Comparison of ENCODE assay signal across 8 mouse cellular contexts in the genomic region with DNA sequence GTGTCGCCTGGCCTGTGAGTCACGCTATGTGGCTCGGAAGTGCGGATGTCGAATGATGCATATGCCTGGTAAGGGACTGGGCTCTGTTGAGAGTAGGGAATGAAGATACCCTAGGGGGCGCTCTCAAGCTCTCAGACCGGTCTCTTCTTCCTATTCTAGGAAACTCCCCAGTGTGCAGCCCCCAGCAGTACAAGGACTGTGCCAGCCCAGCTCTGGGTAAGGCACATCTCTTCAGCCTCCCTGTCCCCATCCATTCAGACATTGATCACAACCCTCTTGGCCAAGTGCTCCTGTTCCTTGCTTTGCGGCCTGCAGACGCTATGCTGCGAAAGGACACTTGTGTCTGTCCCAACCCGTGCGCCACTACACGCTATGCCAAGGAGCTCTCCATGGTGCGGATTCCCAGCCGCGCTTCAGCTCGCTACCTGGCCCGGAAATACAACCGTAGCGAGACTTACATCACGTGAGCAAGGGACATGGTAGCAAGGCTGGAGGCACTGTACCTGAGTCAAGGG. TPM values are rescaled to one million over a fixed set of nuclear protein-coding genes. Genes with fewer than 3 reads are reported as not detected.
A peak's percentile ranks its signal among the peaks of the same experiment; 100 is the strongest.
DNase-seq lines count a peak whose midpoint lies in the region; ATAC-seq and TF ChIP-seq lines count a peak whose summit lies in the region.

No protein-coding gene starts in this region.

- H3K4me1 ChIP-seq in bone marrow, adult 2 months (ENCODE audit: control insufficient read depth, insufficient read depth, low read length) = no peaks in the 10 kb centered on the region; the same call in 1 of the 2 replicates
- peaks cover 19% of the 10 kb centered on the region for H3K4me1 ChIP-seq in embryonic facial prominence, embryonic 14.5 days (ENCODE audit: control insufficient read depth, insufficient read depth, low read length)
- peaks cover 13% of the 10 kb centered on the region for H3K4me1 ChIP-seq in heart, embryonic 12.5 days (replicated peaks)
- peaks cover 19% of the 10 kb centered on the region for H3K4me1 ChIP-seq in kidney, embryonic 14.5 days (ENCODE audit: control insufficient read depth, insufficient read depth, low read length)
- H3K4me1 ChIP-seq in limb, embryonic 14.5 days (ENCODE audit: control insufficient read depth, insufficient read depth, low read length) = peaks cover 12% of the 10 kb centered on the region
- H3K4me1 ChIP-seq in midbrain, embryonic 14.5 days (ENCODE audit: control insufficient read depth, insufficient read depth, low read length) = no peaks in the 10 kb centered on the region

- no peak overlapping the region for H3K4me3 ChIP-seq in bone marrow, adult 2 months (replicated peaks; ENCODE audit: control insufficient read depth, low read depth, low read length)
- no peak overlapping the region for H3K4me3 ChIP-seq in embryonic facial prominence, embryonic 14.5 days (ENCODE audit: low read depth, low read length)
- H3K4me3 ChIP-seq in heart, embryonic 12.5 days = no peak overlapping the region
- H3K4me3 ChIP-seq in kidney, embryonic 14.5 days (ENCODE audit: low read length) = no peak overlapping the region
- H3K4me3 ChIP-seq in limb, embryonic 14.5 days (replicated peaks; ENCODE audit: low read length) = no peak overlapping the region
- H3K4me3 ChIP-seq in midbrain, embryonic 14.5 days (replicated peaks; ENCODE audit: low read depth, low read length) = no peak overlapping the region

- DNase-seq in embryonic facial prominence, embryonic 14.5 days (ENCODE audit: low spot score) = peak; percentile 68
- DNase-seq in limb, embryonic 14.5 days (ENCODE audit: low spot score) = peak; percentile 71
- peak; percentile 82 for DNase-seq in midbrain, embryonic 14.5 days
- peak; percentile 29 to 73 for DNase-seq in spleen, postnatal 10 days (ENCODE audit: low spot score in 2 of 2)

- no peak for TF ChIP-seq POLR2A in bone marrow, adult 2 months (IDR thresholded peaks at IDR 0.05; ENCODE audit: borderline replicate concordance, control insufficient read depth, low read depth, low read length)
- no peak for TF ChIP-seq POLR2A in limb, embryonic 14.5 days (IDR thresholded peaks at IDR 0.05; ENCODE audit: borderline replicate concordance, extremely low read depth, insufficient read depth, insufficient read length)

- peaks cover 34% of the 10 kb centered on the region for H3K36me3 ChIP-seq in embryonic facial prominence, embryonic 14.5 days (ENCODE audit: control insufficient read depth, insufficient read depth, low read length)
- H3K36me3 ChIP-seq in heart, embryonic 12.5 days = peaks cover 21% of the 10 kb centered on the region
- peaks cover 24% of the 10 kb centered on the region for H3K36me3 ChIP-seq in kidney, embryonic 14.5 days (ENCODE audit: control insufficient read depth, insufficient read depth, low read length)
- H3K36me3 ChIP-seq in limb, embryonic 14.5 days (ENCODE audit: control insufficient read depth, insufficient read depth, low read length) = peaks cover 26% of the 10 kb centered on the region
- peaks cover 34% of the 10 kb centered on the region for H3K36me3 ChIP-seq in midbrain, embryonic 14.5 days (ENCODE audit: control insufficient read depth, insufficient read depth, low read length)

- H3K9me3 ChIP-seq in embryonic facial prominence, embryonic 14.5 days (ENCODE audit: control insufficient read depth, low read length) = no peaks in the 10 kb centered on the region
- H3K9me3 ChIP-seq in heart, embryonic 12.5 days (replicated peaks) = no peaks in the 10 kb centered on the region
- no peaks in the 10 kb centered on the region for H3K9me3 ChIP-seq in kidney, embryonic 14.5 days (ENCODE audit: control insufficient read depth, low read length)
- no peaks in the 10 kb centered on the region for H3K9me3 ChIP-seq in limb, embryonic 14.5 days (ENCODE audit: control insufficient read depth, low read length)
- no peaks in the 10 kb centered on the region for H3K9me3 ChIP-seq in midbrain, embryonic 14.5 days (ENCODE audit: control insufficient read depth, low read length)

- H3K27me3 ChIP-seq in embryonic facial prominence, embryonic 14.5 days (replicated peaks; ENCODE audit: control insufficient read depth, insufficient read depth, low read length) = no peaks in the 10 kb centered on the region
- H3K27me3 ChIP-seq in heart, embryonic 12.5 days (replicated peaks) = peaks cover 25% of the 10 kb centered on the region
- no peaks in the 10 kb centered on the region for H3K27me3 ChIP-seq in kidney, embryonic 14.5 days (ENCODE audit: control insufficient read depth, insufficient read depth, low read length)
- no peaks in the 10 kb centered on the region for H3K27me3 ChIP-seq in limb, embryonic 14.5 days (ENCODE audit: control insufficient read depth, insufficient read depth, low read length)
- H3K27me3 ChIP-seq in midbrain, embryonic 14.5 days (ENCODE audit: control insufficient read depth, insufficient read depth, low read length) = no peaks in the 10 kb centered on the region

- 9% methylated on average over 21 of the region's 21 CpGs for WGBS in bone marrow, adult 2 months
- 2% methylated on average over 21 of the region's 21 CpGs for WGBS in embryonic facial prominence, embryonic 14.5 days
- WGBS in heart, embryonic 12.5 days = 2% methylated on average over 21 of the region's 21 CpGs
- WGBS in kidney, embryonic 14.5 days = 3% methylated on average over 21 of the region's 21 CpGs
- 3% methylated on average over 21 of the region's 21 CpGs for WGBS in limb, embryonic 14.5 days
- 4% methylated on average over 21 of the region's 21 CpGs for WGBS in midbrain, embryonic 14.5 days

- peak; percentile 59 for TF ChIP-seq CTCF in bone marrow, adult 2 months (IDR thresholded peaks at IDR 0.05; ENCODE audit: control insufficient read depth, insufficient read depth, low read length)

- H3K9ac ChIP-seq in embryonic facial prominence, embryonic 14.5 days (ENCODE audit: low read depth, low read length) = no peak overlapping the region
- H3K9ac ChIP-seq in heart, embryonic 12.5 days = 0 out of 2 replicates have a peak overlapping the region, but pooled peaks have one; percentile 24
- no peak overlapping the region for H3K9ac ChIP-seq in kidney, embryonic 14.5 days (ENCODE audit: low read depth, low read length)
- no peak overlapping the region for H3K9ac ChIP-seq in limb, embryonic 14.5 days (ENCODE audit: low read depth, low read length, severe bottlenecking)
- 0 out of 2 replicates have a peak overlapping the region, but pooled peaks have one; percentile 24 for H3K9ac ChIP-seq in midbrain, embryonic 14.5 days (replicated peaks; ENCODE audit: low read length)

- peak; percentile 92 for ATAC-seq in CD4-positive, CD25-positive, alpha-beta regulatory T cell, adult 4 months
- ATAC-seq in embryonic facial prominence, embryonic 14.5 days (ENCODE audit: low read depth) = peak; percentile 48
- peak; percentile 55 for ATAC-seq in heart, embryonic 12.5 days (ENCODE audit: insufficient number of reproducible peaks, low FRiP score)
- peak; percentile 42 for ATAC-seq in kidney, embryonic 14.5 days (ENCODE audit: low FRiP score, low TSS enrichment)
- ATAC-seq in limb, embryonic 14.5 days (ENCODE audit: low FRiP score, low read depth) = peak; percentile 36; the same call in 1 of the 2 replicates
- ATAC-seq in midbrain, embryonic 14.5 days (ENCODE audit: low FRiP score, low TSS enrichment) = peak; percentile 55; the same call in 1 of the 2 replicates

- H3K27ac ChIP-seq in bone marrow, adult 2 months (ENCODE audit: control insufficient read depth, insufficient read depth, low read depth, low read length, poor library complexity) = no peak overlapping the region
- no peak overlapping the region for H3K27ac ChIP-seq in embryonic facial prominence, embryonic 14.5 days (replicated peaks; ENCODE audit: low read depth, low read length)
- no peak overlapping the region for H3K27ac ChIP-seq in heart, embryonic 12.5 days (ENCODE audit: poor library complexity, severe bottlenecking)
- no peak overlapping the region for H3K27ac ChIP-seq in kidney, embryonic 14.5 days (ENCODE audit: low read depth, low read length)
- no peak overlapping the region for H3K27ac ChIP-seq in limb, embryonic 14.5 days (replicated peaks; ENCODE audit: low read depth, low read length)
- H3K27ac ChIP-seq in midbrain, embryonic 14.5 days (replicated peaks; ENCODE audit: low read depth, low read length) = no peak overlapping the region

- H3K4me2 ChIP-seq in embryonic facial prominence, embryonic 14.5 days (ENCODE audit: low read depth, low read length) = no peak overlapping the region
- peak overlapping the region; percentile 45; the same call in 1 of the 2 replicates for H3K4me2 ChIP-seq in heart, embryonic 12.5 days
- no peak overlapping the region; the same call in 1 of the 2 replicates for H3K4me2 ChIP-seq in kidney, embryonic 14.5 days (replicated peaks; ENCODE audit: low read depth, low read length)
- no peak overlapping the region for H3K4me2 ChIP-seq in limb, embryonic 14.5 days (replicated peaks; ENCODE audit: low read depth, low read length, severe bottlenecking)
- peak overlapping the region; percentile 21; the same call in 1 of the 2 replicates for H3K4me2 ChIP-seq in midbrain, embryonic 14.5 days (ENCODE audit: low read length)

RNA-seq across cellular contexts. Expression of a gene that starts 3.1 kb away (rescaled TPM):
- not detected for polyA plus RNA-seq in CD4-positive, CD25-positive, alpha-beta regulatory T cell, adult 4 months (2017; shearing (Covaris generic))
- not detected in 2 replicates for polyA plus RNA-seq in bone marrow, adult 2 months (2011; ENCODE audit: insufficient read depth, insufficient read length, low replicate concordance, missing spikeins)
- polyA plus RNA-seq in embryonic facial prominence, embryonic 14.5 days (2014; fragmentation: Nextera tagmentation; extraction: Ambion mirVana) = 1.7 and 2.1 TPM in 2 replicates
- polyA plus RNA-seq in heart, embryonic 12.5 days (2016; fragmentation: Nextera tagmentation; extraction: Ambion mirVana) = 0.09 and 0.19 TPM in 2 replicates
- 0.57 and 0.60 TPM in 2 replicates for polyA plus RNA-seq in kidney, embryonic 14.5 days (2014; fragmentation: Nextera tagmentation; extraction: Ambion mirVana)
- 3.0 and 6.2 TPM in 2 replicates for polyA plus RNA-seq in limb, embryonic 14.5 days (2012; rRNA removed)
- 0.36 and 1.2 TPM in 2 replicates for polyA plus RNA-seq in limb, embryonic 14.5 days (2014; fragmentation: Nextera tagmentation; extraction: Ambion mirVana)
- not detected in 2 replicates for polyA plus RNA-seq in midbrain, embryonic 14.5 days (2014; fragmentation: Nextera tagmentation; extraction: Ambion mirVana)

RNA-seq across cellular contexts. Expression of a gene that starts 7.1 kb away (rescaled TPM):
- polyA plus RNA-seq in CD4-positive, CD25-positive, alpha-beta regulatory T cell, adult 4 months (2017; shearing (Covaris generic)) = 10 to 100 TPM; 53.8 to 61.7 TPM
- 28.2 and 54.7 TPM in 2 replicates for polyA plus RNA-seq in bone marrow, adult 2 months (2011; ENCODE audit: insufficient read depth, insufficient read length, low replicate concordance, missing spikeins)
- polyA plus RNA-seq in embryonic facial prominence, embryonic 14.5 days (2014; fragmentation: Nextera tagmentation; extraction: Ambion mirVana) = 48.2 and 55.0 TPM in 2 replicates
- polyA plus RNA-seq in heart, embryonic 12.5 days (2016; fragmentation: Nextera tagmentation; extraction: Ambion mirVana) = 32.0 and 35.9 TPM in 2 replicates
- 45.5 and 60.2 TPM in 2 replicates for polyA plus RNA-seq in kidney, embryonic 14.5 days (2014; fragmentation: Nextera tagmentation; extraction: Ambion mirVana)
- polyA plus RNA-seq in limb, embryonic 14.5 days (2012; rRNA removed) = 127 and 165 TPM in 2 replicates
- polyA plus RNA-seq in limb, embryonic 14.5 days (2014; fragmentation: Nextera tagmentation; extraction: Ambion mirVana) = 51.7 TPM in 2 replicates
- 110 and 136 TPM in 2 replicates for polyA plus RNA-seq in midbrain, embryonic 14.5 days (2014; fragmentation: Nextera tagmentation; extraction: Ambion mirVana)

RNA-seq across cellular contexts. Expression of a gene that starts 7.4 kb away (rescaled TPM):
- 10 to 100 TPM; 13.5 to 22.6 TPM for polyA plus RNA-seq in CD4-positive, CD25-positive, alpha-beta regulatory T cell, adult 4 months (2017; shearing (Covaris generic))
- polyA plus RNA-seq in bone marrow, adult 2 months (2011; ENCODE audit: insufficient read depth, insufficient read length, low replicate concordance, missing spikeins) = 13.6 and 42.9 TPM in 2 replicates
- 26.0 and 31.0 TPM in 2 replicates for polyA plus RNA-seq in embryonic facial prominence, embryonic 14.5 days (2014; fragmentation: Nextera tagmentation; extraction: Ambion mirVana)
- polyA plus RNA-seq in heart, embryonic 12.5 days (2016; fragmentation: Nextera tagmentation; extraction: Ambion mirVana) = 31.1 and 39.4 TPM in 2 replicates
- polyA plus RNA-seq in kidney, embryonic 14.5 days (2014; fragmentation: Nextera tagmentation; extraction: Ambion mirVana) = 21.6 and 26.8 TPM in 2 replicates
- 69.1 and 84.1 TPM in 2 replicates for polyA plus RNA-seq in limb, embryonic 14.5 days (2012; rRNA removed)
- 30.0 and 37.1 TPM in 2 replicates for polyA plus RNA-seq in limb, embryonic 14.5 days (2014; fragmentation: Nextera tagmentation; extraction: Ambion mirVana)
- 14.8 TPM in 2 replicates for polyA plus RNA-seq in midbrain, embryonic 14.5 days (2014; fragmentation: Nextera tagmentation; extraction: Ambion mirVana)

RNA-seq across cellular contexts. Expression of a gene that starts 22.8 kb away (rescaled TPM):
- 10 to 100 TPM; 16.1 to 44.6 TPM for polyA plus RNA-seq in CD4-positive, CD25-positive, alpha-beta regulatory T cell, adult 4 months (2017; shearing (Covaris generic))
- 10.2 and 11.2 TPM in 2 replicates for polyA plus RNA-seq in bone marrow, adult 2 months (2011; ENCODE audit: insufficient read depth, insufficient read length, low replicate concordance, missing spikeins)
- polyA plus RNA-seq in embryonic facial prominence, embryonic 14.5 days (2014; fragmentation: Nextera tagmentation; extraction: Ambion mirVana) = 35.6 and 42.0 TPM in 2 replicates
- polyA plus RNA-seq in heart, embryonic 12.5 days (2016; fragmentation: Nextera tagmentation; extraction: Ambion mirVana) = 52.7 and 57.4 TPM in 2 replicates
- polyA plus RNA-seq in kidney, embryonic 14.5 days (2014; fragmentation: Nextera tagmentation; extraction: Ambion mirVana) = 44.9 and 55.0 TPM in 2 replicates
- polyA plus RNA-seq in limb, embryonic 14.5 days (2012; rRNA removed) = 45.3 and 58.3 TPM in 2 replicates
- 35.8 and 37.3 TPM in 2 replicates for polyA plus RNA-seq in limb, embryonic 14.5 days (2014; fragmentation: Nextera tagmentation; extraction: Ambion mirVana)
- polyA plus RNA-seq in midbrain, embryonic 14.5 days (2014; fragmentation: Nextera tagmentation; extraction: Ambion mirVana) = 45.3 and 52.1 TPM in 2 replicates

RNA-seq across cellular contexts. Expression of a gene that starts 24.3 kb away (rescaled TPM):
- polyA plus RNA-seq in CD4-positive, CD25-positive, alpha-beta regulatory T cell, adult 4 months (2017; shearing (Covaris generic)) = 1 to 10 TPM; 2.2 to 3.2 TPM
- polyA plus RNA-seq in bone marrow, adult 2 months (2011; ENCODE audit: insufficient read depth, insufficient read length, low replicate concordance, missing spikeins) = 0.70 and 1.1 TPM in 2 replicates
- polyA plus RNA-seq in embryonic facial prominence, embryonic 14.5 days (2014; fragmentation: Nextera tagmentation; extraction: Ambion mirVana) = 0.75 and 0.81 TPM in 2 replicates
- polyA plus RNA-seq in heart, embryonic 12.5 days (2016; fragmentation: Nextera tagmentation; extraction: Ambion mirVana) = 1.4 and 2.6 TPM in 2 replicates
- 1.1 and 1.3 TPM in 2 replicates for polyA plus RNA-seq in kidney, embryonic 14.5 days (2014; fragmentation: Nextera tagmentation; extraction: Ambion mirVana)
- polyA plus RNA-seq in limb, embryonic 14.5 days (2012; rRNA removed) = 1.7 and 2.4 TPM in 2 replicates
- 0.54 and 1.3 TPM in 2 replicates for polyA plus RNA-seq in limb, embryonic 14.5 days (2014; fragmentation: Nextera tagmentation; extraction: Ambion mirVana)
- polyA plus RNA-seq in midbrain, embryonic 14.5 days (2014; fragmentation: Nextera tagmentation; extraction: Ambion mirVana) = 0.72 and 1.0 TPM in 2 replicates

Comparison
In these comparisons a context has a peak if more than half of its experiments do, and no peak if none do; other contexts are left out.
1. ATAC-seq: peak in every context shown above with its lines; median percentile 92 in CD4-positive, CD25-positive, alpha-beta regulatory T cell, adult 4 months; 55 in heart, embryonic 12.5 days; 55 in midbrain, embryonic 14.5 days; 48 in embryonic facial prominence, embryonic 14.5 days; 42 in kidney, embryonic 14.5 days; 36 in limb, embryonic 14.5 days.
2. H3K4me2 ChIP-seq: peak in heart, embryonic 12.5 days (single experiment) and midbrain, embryonic 14.5 days (single experiment); none in embryonic facial prominence, embryonic 14.5 days (single experiment), kidney, embryonic 14.5 days (single experiment) and limb, embryonic 14.5 days (single experiment).
3. H3K9ac ChIP-seq: peak in heart, embryonic 12.5 days (single experiment) and midbrain, embryonic 14.5 days (single experiment); none in embryonic facial prominence, embryonic 14.5 days (single experiment), kidney, embryonic 14.5 days (single experiment) and limb, embryonic 14.5 days (single experiment).
4. Peak in every context shown above with its lines, with median percentiles within 50 percentile points of each other: DNase-seq.